Mouse (Mus musculus): ENCODE measurements at regions not wholly inside any gene's neighbourhood (a gene's known extent, or its start where the extent isn't known, plus 50 kb on each side); places are given as distances from the start of the nearest gene placed in this dataset.

GRCm38 (mm10) chr4:93493326-93493725 is 158.0 kb upstream of the Tusc1 start:
- no peak for ATAC-seq (ENCODE audit: low FRiP score, low read depth)
- H3K9me3 ChIP-seq = no peaks in the 10 kb centered on the region
- no peaks in the 10 kb centered on the region for H3K27me3 ChIP-seq

GRCm38 (mm10) chr4:93488570-93488969 is 153.3 kb upstream of the Tusc1 start:
- H3K9me3 ChIP-seq = no peaks in the 10 kb centered on the region
- H3K36me3 ChIP-seq = no peaks in the 10 kb centered on the region
- H3K4me2 ChIP-seq (replicated peaks) = no peak overlapping the region
- H3K4me3 ChIP-seq = no peak overlapping the region
- H3K27ac ChIP-seq = no peak overlapping the region
- H3K27me3 ChIP-seq = no peaks in the 10 kb centered on the region
- WGBS = 81% methylated on average over 1 of the region's 1 CpGs
- H3K4me1 ChIP-seq = no peaks in the 10 kb centered on the region
- no peak overlapping the region for H3K9ac ChIP-seq
- no peak for ATAC-seq (ENCODE audit: low FRiP score, low read depth)

More at GRCm38 (mm10) chr4:93493326-93493725, 158.0 kb upstream of the Tusc1 start:
- Histone ChIP-seq H3K27ac (no peak overlapping the region), H3K4me1 (no peaks in the 10 kb centered on the region), H3K36me3 (no peaks in the 10 kb centered on the region), H3K4me2 (replicated peaks) (no peak overlapping the region), H3K9ac (no peak overlapping the region), H3K4me3 (no peak overlapping the region)

GRCm38 (mm10) chr4:93486455-93486854 is 151.1 kb upstream of the Tusc1 start:
- Histone ChIP-seq H3K9ac (no peak overlapping the region), H3K9me3 (no peaks in the 10 kb centered on the region), H3K27ac (no peak overlapping the region), H3K27me3 (no peaks in the 10 kb centered on the region), H3K4me3 (no peak overlapping the region), H3K4me2 (replicated peaks) (no peak overlapping the region), H3K36me3 (no peaks in the 10 kb centered on the region), H3K4me1 (no peaks in the 10 kb centered on the region)
- WGBS = 79% methylated on average over 1 of the region's 1 CpGs
- ATAC-seq (ENCODE audit: low FRiP score, low read depth) = no peak

- Histone ChIP-seq H3K4me3 (no peak overlapping the region), H3K4me1 (no peaks in the 10 kb centered on the region), H3K27ac (no peak overlapping the region), H3K4me2 (replicated peaks) (no peak overlapping the region), H3K9ac (no peak overlapping the region), H3K36me3 (no peaks in the 10 kb centered on the region), H3K9me3 (no peaks in the 10 kb centered on the region), H3K27me3 (no peaks in the 10 kb centered on the region)
- ATAC-seq (ENCODE audit: low FRiP score, low read depth) = no peak
- WGBS = 94% methylated on average over 1 of the region's 1 CpGs
These were observed 145.9 kb upstream of the Tusc1 start for GRCm38 (mm10) chr4:93481247-93481646.

GRCm38 (mm10) chr4:93477189-93477767 is 142.0 kb upstream of the Tusc1 start:
- no peak overlapping the region for H3K4me2 ChIP-seq (replicated peaks)
- no peak for ATAC-seq (ENCODE audit: low FRiP score, low read depth)
- no peak overlapping the region for H3K27ac ChIP-seq
- H3K27me3 ChIP-seq = no peaks in the 10 kb centered on the region
- no peak overlapping the region for H3K4me3 ChIP-seq
- H3K9me3 ChIP-seq = no peaks in the 10 kb centered on the region
- H3K4me1 ChIP-seq = no peaks in the 10 kb centered on the region
- no peaks in the 10 kb centered on the region for H3K36me3 ChIP-seq
- no peak overlapping the region for H3K9ac ChIP-seq

GRCm38 (mm10) chr4:93467998-93468397 is 132.7 kb upstream of the Tusc1 start:
- H3K4me2 ChIP-seq (replicated peaks) = no peak overlapping the region
- H3K9me3 ChIP-seq = no peaks in the 10 kb centered on the region
- H3K27me3 ChIP-seq = no peaks in the 10 kb centered on the region
- H3K36me3 ChIP-seq = no peaks in the 10 kb centered on the region
- no peak overlapping the region for H3K4me3 ChIP-seq
- ATAC-seq (ENCODE audit: low FRiP score, low read depth) = no peak
- H3K27ac ChIP-seq = no peak overlapping the region
- H3K4me1 ChIP-seq = no peaks in the 10 kb centered on the region
- 97% methylated on average over 1 of the region's 1 CpGs for WGBS
- no peak overlapping the region for H3K9ac ChIP-seq

GRCm38 (mm10) chr4:93467424-93467823 is 132.1 kb upstream of the Tusc1 start:
- no peak overlapping the region for H3K4me2 ChIP-seq (replicated peaks)
- H3K4me3 ChIP-seq = no peak overlapping the region
- no peaks in the 10 kb centered on the region for H3K36me3 ChIP-seq
- no peaks in the 10 kb centered on the region for H3K9me3 ChIP-seq
- no peak for ATAC-seq (ENCODE audit: low FRiP score, low read depth)
- 62% methylated on average over 1 of the region's 1 CpGs for WGBS
- H3K9ac ChIP-seq = no peak overlapping the region
- H3K27ac ChIP-seq = no peak overlapping the region
- H3K4me1 ChIP-seq = no peaks in the 10 kb centered on the region
- no peaks in the 10 kb centered on the region for H3K27me3 ChIP-seq

- Histone ChIP-seq H3K4me2 (replicated peaks) (no peak overlapping the region), H3K27me3 (no peaks in the 10 kb centered on the region), H3K27ac (no peak overlapping the region), H3K4me1 (no peaks in the 10 kb centered on the region), H3K9ac (no peak overlapping the region), H3K4me3 (no peak overlapping the region), H3K9me3 (no peaks in the 10 kb centered on the region), H3K36me3 (no peaks in the 10 kb centered on the region)
- ATAC-seq (ENCODE audit: low FRiP score, low read depth) = no peak
- WGBS = 58% methylated on average over 3 of the region's 3 CpGs
These were observed 116.0 kb upstream of the Tusc1 start for GRCm38 (mm10) chr4:93451357-93451756.

GRCm38 (mm10) chr4:93450831-93451230 is 115.5 kb upstream of the Tusc1 start:
- Histone ChIP-seq H3K4me3 (no peak overlapping the region), H3K9ac (no peak overlapping the region), H3K9me3 (no peaks in the 10 kb centered on the region), H3K4me1 (no peaks in the 10 kb centered on the region), H3K4me2 (replicated peaks) (no peak overlapping the region), H3K27ac (no peak overlapping the region), H3K27me3 (no peaks in the 10 kb centered on the region), H3K36me3 (no peaks in the 10 kb centered on the region)
- WGBS = 91% methylated on average over 1 of the region's 1 CpGs
- ATAC-seq (ENCODE audit: low FRiP score, low read depth) = no peak

- Histone ChIP-seq H3K36me3 (no peaks in the 10 kb centered on the region), H3K4me3 (no peak overlapping the region), H3K4me2 (replicated peaks) (no peak overlapping the region), H3K27me3 (no peaks in the 10 kb centered on the region), H3K9me3 (no peaks in the 10 kb centered on the region), H3K27ac (no peak overlapping the region), H3K4me1 (no peaks in the 10 kb centered on the region), H3K9ac (no peak overlapping the region)
- no peak for ATAC-seq (ENCODE audit: low FRiP score, low read depth)
These were observed 109.4 kb upstream of the Tusc1 start for GRCm38 (mm10) chr4:93444666-93445065.

- WGBS = 64% methylated on average over 3 of the region's 3 CpGs
- Histone ChIP-seq H3K9me3 (no peaks in the 10 kb centered on the region), H3K4me1 (peaks cover 7% of the 10 kb centered on the region), H3K4me2 (replicated peaks) (no peak overlapping the region), H3K27me3 (no peaks in the 10 kb centered on the region), H3K9ac (no peak overlapping the region), H3K4me3 (no peak overlapping the region), H3K27ac (no peak overlapping the region), H3K36me3 (no peaks in the 10 kb centered on the region)
- ATAC-seq (ENCODE audit: low FRiP score, low read depth) = peak; percentile 24; the same call in 1 of the 2 replicates
These were observed 103.5 kb upstream of the Tusc1 start for GRCm38 (mm10) chr4:93438587-93439336.

- ATAC-seq (ENCODE audit: low FRiP score, low read depth) = peak; percentile 66
- WGBS = 35% methylated on average over 3 of the region's 3 CpGs
- Histone ChIP-seq H3K4me2 (replicated peaks) (no peak overlapping the region), H3K4me3 (no peak overlapping the region), H3K36me3 (no peaks in the 10 kb centered on the region), H3K4me1 (peaks cover 7% of the 10 kb centered on the region), H3K27me3 (no peaks in the 10 kb centered on the region), H3K9me3 (no peaks in the 10 kb centered on the region), H3K9ac (no peak overlapping the region), H3K27ac (no peak overlapping the region)
These were observed 102.2 kb upstream of the Tusc1 start for GRCm38 (mm10) chr4:93437386-93438130.
